Mouse (Mus musculus): ENCODE data around the gene Rnf121. TPM values are rescaled to one million over a fixed set of nuclear protein-coding genes. Genes with fewer than 3 reads are reported as not detected.

The Rnf121 gene
- polyA plus RNA-seq, 1 experiment from 2014 or later, result 30.7 TPM

- ATAC-seq (ENCODE audit: low FRiP score, low TSS enrichment), result no peak
- H3K4me1 ChIP-seq (ENCODE audit: control insufficient read depth, insufficient read depth, low read length), result no peaks in the 10 kb centered on the region
- WGBS, result 93% methylated on average over 3 of the region's 3 CpGs
- no peak within 1 kb of the TSS for H3K9ac ChIP-seq (replicated peaks; ENCODE audit: low read length)
- no peak within 1 kb of the TSS for H3K27ac ChIP-seq (replicated peaks; ENCODE audit: low read depth, low read length)
- no peak for DNase-seq
- H3K4me3 ChIP-seq (replicated peaks; ENCODE audit: low read depth, low read length), result no peak within 1 kb of the TSS
- no peak within 1 kb of the TSS for H3K4me2 ChIP-seq (ENCODE audit: low read length)
- H3K9me3 ChIP-seq (ENCODE audit: control insufficient read depth, low read length), result no peaks in the 10 kb centered on the region
- peaks cover 91% of the 10 kb centered on the region for H3K36me3 ChIP-seq (ENCODE audit: control insufficient read depth, insufficient read depth, low read length)
- H3K27me3 ChIP-seq (ENCODE audit: control insufficient read depth, insufficient read depth, low read length), result no peaks in the 10 kb centered on the region
Observed at GRCm38 (mm10) chr7:102018590-102018989, 46.7 kb downstream of the Rnf121 start, which contains the start of gene Il18bp. TSS of gene Il18bp (minus strand) at chr7:102018690.

- Histone ChIP-seq H3K27ac (replicated peaks; ENCODE audit: low read depth, low read length) (no peak overlapping the region), H3K27me3 (ENCODE audit: control insufficient read depth, insufficient read depth, low read length) (no peaks in the 10 kb centered on the region), H3K4me1 (ENCODE audit: control insufficient read depth, insufficient read depth, low read length) (no peaks in the 10 kb centered on the region), H3K4me2 (ENCODE audit: low read length) (no peak overlapping the region), H3K4me3 (replicated peaks; ENCODE audit: low read depth, low read length) (no peak overlapping the region), H3K36me3 (ENCODE audit: control insufficient read depth, insufficient read depth, low read length) (peaks cover 91% of the 10 kb centered on the region), H3K9me3 (ENCODE audit: control insufficient read depth, low read length) (no peaks in the 10 kb centered on the region), H3K9ac (replicated peaks; ENCODE audit: low read length) (no peak overlapping the region)
- DNase-seq (no peak), ATAC-seq (ENCODE audit: low FRiP score, low TSS enrichment) (no peak)
- WGBS, result 84% methylated on average over 7 of the region's 7 CpGs
Observed at GRCm38 (mm10) chr7:102018034-102018433, 47.2 kb downstream of the Rnf121 start.

- no peak overlapping the region for H3K9ac ChIP-seq (replicated peaks; ENCODE audit: low read length)
- H3K36me3 ChIP-seq (ENCODE audit: control insufficient read depth, insufficient read depth, low read length), result peaks cover 91% of the 10 kb centered on the region
- no peak overlapping the region for H3K4me2 ChIP-seq (ENCODE audit: low read length)
- no peak for ATAC-seq (ENCODE audit: low FRiP score, low TSS enrichment)
- no peak overlapping the region for H3K27ac ChIP-seq (replicated peaks; ENCODE audit: low read depth, low read length)
- no peaks in the 10 kb centered on the region for H3K9me3 ChIP-seq (ENCODE audit: control insufficient read depth, low read length)
- no peaks in the 10 kb centered on the region for H3K4me1 ChIP-seq (ENCODE audit: control insufficient read depth, insufficient read depth, low read length)
- no peak overlapping the region for H3K4me3 ChIP-seq (replicated peaks; ENCODE audit: low read depth, low read length)
- DNase-seq, result no peak
- no peaks in the 10 kb centered on the region for H3K27me3 ChIP-seq (ENCODE audit: control insufficient read depth, insufficient read depth, low read length)
- WGBS, result 89% methylated on average over 5 of the region's 5 CpGs
Observed at GRCm38 (mm10) chr7:102017452-102017851, 47.8 kb downstream of the Rnf121 start.

DNA sequence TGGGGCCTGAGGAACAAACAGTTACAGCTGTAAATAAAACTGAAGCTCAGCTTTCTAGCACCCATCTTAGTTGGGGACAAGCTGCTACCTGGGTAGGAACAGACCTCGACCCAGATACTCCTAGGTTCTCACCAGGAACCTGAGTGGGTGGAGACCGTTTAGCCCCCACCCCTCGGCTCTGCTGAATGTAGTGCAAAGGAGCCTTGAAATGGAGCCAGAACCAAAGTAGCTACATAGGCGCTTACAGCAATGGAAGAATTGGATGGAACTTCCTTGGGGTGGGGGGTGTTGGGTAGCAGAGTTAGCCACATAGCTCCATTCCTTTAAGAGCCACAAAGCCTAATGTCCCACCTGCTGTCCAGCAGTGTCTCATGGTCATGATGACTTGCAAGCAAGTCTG lies 48.3 kb downstream of the Rnf121 start:
- no peak overlapping the region for H3K27ac ChIP-seq (replicated peaks; ENCODE audit: low read depth, low read length)
- H3K27me3 ChIP-seq (ENCODE audit: control insufficient read depth, insufficient read depth, low read length), result no peaks in the 10 kb centered on the region
- H3K4me2 ChIP-seq (ENCODE audit: low read length), result no peak overlapping the region
- H3K4me3 ChIP-seq (replicated peaks; ENCODE audit: low read depth, low read length), result no peak overlapping the region
- H3K9ac ChIP-seq (replicated peaks; ENCODE audit: low read length), result no peak overlapping the region
- H3K4me1 ChIP-seq (ENCODE audit: control insufficient read depth, insufficient read depth, low read length), result no peaks in the 10 kb centered on the region
- no peak for ATAC-seq (ENCODE audit: low FRiP score, low TSS enrichment)
- WGBS, result 91% methylated on average over 4 of the region's 4 CpGs
- H3K9me3 ChIP-seq (ENCODE audit: control insufficient read depth, low read length), result no peaks in the 10 kb centered on the region
- peaks cover 91% of the 10 kb centered on the region for H3K36me3 ChIP-seq (ENCODE audit: control insufficient read depth, insufficient read depth, low read length)
- no peak for DNase-seq

GRCm38 (mm10) chr7:102014995-102015394 lies 50.3 kb downstream of the Rnf121 start:
- Histone ChIP-seq H3K36me3 (ENCODE audit: control insufficient read depth, insufficient read depth, low read length) (peaks cover 97% of the 10 kb centered on the region), H3K4me3 (replicated peaks; ENCODE audit: low read depth, low read length) (no peak overlapping the region), H3K27ac (replicated peaks; ENCODE audit: low read depth, low read length) (no peak overlapping the region), H3K9ac (replicated peaks; ENCODE audit: low read length) (no peak overlapping the region), H3K9me3 (ENCODE audit: control insufficient read depth, low read length) (no peaks in the 10 kb centered on the region), H3K27me3 (ENCODE audit: control insufficient read depth, insufficient read depth, low read length) (no peaks in the 10 kb centered on the region), H3K4me2 (ENCODE audit: low read length) (no peak overlapping the region), H3K4me1 (ENCODE audit: control insufficient read depth, insufficient read depth, low read length) (no peaks in the 10 kb centered on the region)
- ATAC-seq (ENCODE audit: low FRiP score, low TSS enrichment) (no peak), DNase-seq (no peak)
- WGBS, result 89% methylated on average over 2 of the region's 2 CpGs

DNA sequence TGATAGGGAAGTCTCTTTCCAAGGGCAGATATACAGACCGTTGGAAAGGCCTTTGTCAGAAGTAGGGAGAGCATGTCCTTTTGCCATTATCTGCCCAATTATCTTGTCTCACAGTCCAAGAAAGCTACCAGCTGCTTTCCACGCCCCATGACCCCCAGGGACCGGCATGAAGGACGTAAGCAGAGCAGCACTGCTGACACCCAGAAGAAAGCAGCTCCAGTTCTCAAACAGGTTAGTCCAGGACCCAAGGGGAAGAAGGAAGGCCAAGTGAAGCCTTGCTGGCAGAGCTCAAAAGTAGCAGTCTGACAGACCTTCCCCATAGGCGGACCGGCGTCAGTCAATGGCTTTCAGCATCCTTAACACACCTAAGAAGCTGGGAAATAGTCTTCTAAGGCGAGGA lies 51.9 kb downstream of the Rnf121 start:
- ATAC-seq (ENCODE audit: low FRiP score, low TSS enrichment) (no peak), DNase-seq (no peak)
- 87% methylated on average over 8 of the region's 8 CpGs for WGBS

GRCm38 (mm10) chr7:102011855-102012254 lies 53.4 kb downstream of the Rnf121 start:
- no peak overlapping the region for H3K27ac ChIP-seq (replicated peaks; ENCODE audit: low read depth, low read length)
- no peak for ATAC-seq (ENCODE audit: low FRiP score, low TSS enrichment)
- H3K9ac ChIP-seq (replicated peaks; ENCODE audit: low read length), result no peak overlapping the region

More for the DNA sequence above, 51.9 kb downstream of the Rnf121 start:
- Histone ChIP-seq H3K4me2 (ENCODE audit: low read length) (no peak overlapping the region), H3K27me3 (ENCODE audit: control insufficient read depth, insufficient read depth, low read length) (no peaks in the 10 kb centered on the region), H3K9me3 (ENCODE audit: control insufficient read depth, low read length) (no peaks in the 10 kb centered on the region), H3K36me3 (ENCODE audit: control insufficient read depth, insufficient read depth, low read length) (peaks cover 98% of the 10 kb centered on the region), H3K4me3 (replicated peaks; ENCODE audit: low read depth, low read length) (no peak overlapping the region), H3K9ac (replicated peaks; ENCODE audit: low read length) (no peak overlapping the region), H3K27ac (replicated peaks; ENCODE audit: low read depth, low read length) (no peak overlapping the region), H3K4me1 (ENCODE audit: control insufficient read depth, insufficient read depth, low read length) (no peaks in the 10 kb centered on the region)

GRCm38 (mm10) chr7:102006520-102006919 lies 58.7 kb downstream of the Rnf121 start:
- H3K36me3 ChIP-seq (ENCODE audit: control insufficient read depth, insufficient read depth, low read length), result peaks cover 99% of the 10 kb centered on the region
- DNase-seq (no peak), ATAC-seq (ENCODE audit: low FRiP score, low TSS enrichment) (no peak)
- 91% methylated on average over 1 of the region's 1 CpGs for WGBS
- H3K4me2 ChIP-seq (ENCODE audit: low read length), result no peak overlapping the region
- no peaks in the 10 kb centered on the region for H3K9me3 ChIP-seq (ENCODE audit: control insufficient read depth, low read length)
- H3K27me3 ChIP-seq (ENCODE audit: control insufficient read depth, insufficient read depth, low read length), result no peaks in the 10 kb centered on the region
- H3K9ac ChIP-seq (replicated peaks; ENCODE audit: low read length), result no peak overlapping the region
- H3K4me3 ChIP-seq (replicated peaks; ENCODE audit: low read depth, low read length), result no peak overlapping the region
- H3K27ac ChIP-seq (replicated peaks; ENCODE audit: low read depth, low read length), result no peak overlapping the region
- no peaks in the 10 kb centered on the region for H3K4me1 ChIP-seq (ENCODE audit: control insufficient read depth, insufficient read depth, low read length)

More at GRCm38 (mm10) chr7:102011855-102012254, 53.4 kb downstream of the Rnf121 start:
- Histone ChIP-seq H3K9me3 (ENCODE audit: control insufficient read depth, low read length) (no peaks in the 10 kb centered on the region), H3K36me3 (ENCODE audit: control insufficient read depth, insufficient read depth, low read length) (peaks cover 99% of the 10 kb centered on the region), H3K4me3 (replicated peaks; ENCODE audit: low read depth, low read length) (no peak overlapping the region), H3K4me1 (ENCODE audit: control insufficient read depth, insufficient read depth, low read length) (no peaks in the 10 kb centered on the region), H3K4me2 (ENCODE audit: low read length) (no peak overlapping the region), H3K27me3 (ENCODE audit: control insufficient read depth, insufficient read depth, low read length) (no peaks in the 10 kb centered on the region)
- 92% methylated on average over 9 of the region's 9 CpGs for WGBS
- no peak for DNase-seq

DNA sequence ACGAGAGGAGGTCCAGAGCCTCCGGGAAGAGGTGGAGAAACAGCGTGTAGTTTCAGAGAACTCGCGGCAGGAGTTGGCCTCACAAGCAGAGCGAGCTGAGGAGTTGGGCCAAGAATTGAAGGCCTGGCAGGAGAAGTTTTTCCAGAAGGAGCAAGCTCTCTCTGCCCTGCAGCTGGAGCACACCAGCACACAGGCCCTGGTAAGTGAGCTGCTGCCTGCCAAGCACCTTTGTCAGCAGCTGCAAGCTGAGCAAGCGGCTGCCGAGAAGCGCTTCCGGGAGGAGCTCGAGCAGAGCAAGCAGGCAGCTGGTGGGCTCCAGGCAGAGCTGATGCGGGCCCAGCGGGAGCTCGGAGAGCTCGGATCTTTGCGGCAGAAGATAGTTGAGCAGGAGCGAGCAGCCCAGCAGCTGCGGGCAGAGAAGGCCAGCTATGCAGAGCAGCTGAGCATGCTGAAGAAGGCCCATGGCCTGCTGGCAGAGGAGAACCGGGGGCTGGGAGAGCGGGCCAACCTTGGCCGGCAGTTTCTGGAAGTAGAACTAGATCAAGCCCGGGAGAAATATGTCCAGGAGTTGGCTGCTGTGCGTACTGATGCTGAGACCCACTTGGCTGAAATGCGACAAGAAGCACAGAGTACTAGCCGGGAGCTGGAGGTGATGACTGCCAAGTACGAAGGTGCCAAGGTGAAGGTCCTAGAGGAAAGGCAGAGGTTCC lies 64.2 kb downstream of the Rnf121 start:
- Histone ChIP-seq H3K27ac (replicated peaks; ENCODE audit: low read depth, low read length) (no peak overlapping the region), H3K4me3 (replicated peaks; ENCODE audit: low read depth, low read length) (no peak overlapping the region), H3K27me3 (ENCODE audit: control insufficient read depth, insufficient read depth, low read length) (no peaks in the 10 kb centered on the region), H3K9ac (replicated peaks; ENCODE audit: low read length) (no peak overlapping the region), H3K4me2 (ENCODE audit: low read length) (no peak overlapping the region), H3K4me1 (ENCODE audit: control insufficient read depth, insufficient read depth, low read length) (no peaks in the 10 kb centered on the region), H3K9me3 (ENCODE audit: control insufficient read depth, low read length) (no peaks in the 10 kb centered on the region), H3K36me3 (ENCODE audit: control insufficient read depth, insufficient read depth, low read length) (peaks cover 100% of the 10 kb centered on the region)
- WGBS, result 92% methylated on average over 26 of the region's 26 CpGs
- no peak for ATAC-seq (ENCODE audit: low FRiP score, low TSS enrichment)
- DNase-seq, result no peak
